Mouse (Mus musculus): Measurements from ENCODE around the gene Nvl. TPM values are rescaled to one million over a fixed set of nuclear protein-coding genes. Genes with fewer than 3 reads are reported as not detected.

Gene Nvl
- polyA plus RNA-seq (2012; rRNA removed): 68.9 and 92.0 TPM in 2 replicates

DNA sequence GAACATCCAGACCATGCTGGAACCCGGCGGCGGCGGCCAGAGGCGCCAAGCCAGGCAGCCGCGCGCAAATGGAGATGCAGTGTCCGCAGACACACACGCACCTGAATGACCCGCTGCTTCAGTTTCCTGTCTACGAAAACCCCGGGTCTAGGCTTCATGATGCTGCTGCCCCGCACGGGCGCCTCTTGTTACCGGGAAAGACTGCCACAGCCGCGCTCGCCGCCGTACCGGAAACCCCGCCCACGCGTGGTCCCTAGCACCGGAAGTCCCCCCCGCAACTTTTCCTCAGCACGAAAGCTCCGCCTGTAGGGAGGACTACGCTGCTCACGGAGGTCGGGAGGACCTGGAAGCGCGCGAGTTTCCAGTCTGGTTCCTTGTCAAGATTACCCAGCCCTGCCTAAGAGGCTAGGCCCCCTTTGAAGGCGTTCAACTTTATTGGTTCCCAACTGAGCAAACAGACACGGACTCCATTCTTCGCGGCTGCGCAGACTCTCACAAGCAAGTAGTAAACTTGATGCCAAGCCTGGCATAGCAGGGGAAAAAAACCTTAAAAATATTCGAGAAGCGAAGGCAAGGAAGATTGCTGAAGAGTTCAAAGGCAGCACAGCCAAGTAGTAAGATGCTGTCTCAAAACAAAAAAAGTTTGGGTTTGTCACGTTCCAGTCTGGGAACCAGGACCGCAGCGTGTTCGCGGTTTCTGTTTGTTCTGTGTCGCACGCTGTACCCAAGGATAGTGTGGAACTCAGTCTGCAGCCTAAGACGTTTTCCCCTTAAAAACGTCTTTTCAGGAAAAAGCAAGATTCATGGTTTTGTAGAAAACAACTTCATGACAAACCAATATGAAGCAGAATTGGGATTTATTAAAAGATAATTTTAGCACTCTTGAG, at the start of gene Nvl, which contains the start of gene Cnih4:
Gene Nvl, minus strand, starts transcription at position 255 of the 887 bp plus-strand sequence.
Gene Cnih4, plus strand, starts transcription at position 744 of the 887 bp plus-strand sequence.
- DNase-seq (ENCODE audit: low read depth): peak; percentile 100
- TF ChIP-seq POLR2A (IDR thresholded peaks at IDR 0.05; ENCODE audit: borderline replicate concordance, extremely low read depth, insufficient read depth, insufficient read length, poor library complexity, severe bottlenecking) (peak; percentile 34; the same call in 1 of the 2 replicates), CTCF (IDR thresholded peaks at IDR 0.05; ENCODE audit: borderline replicate concordance, extremely low read depth, insufficient read depth, insufficient read length) (no peak)

DNA sequence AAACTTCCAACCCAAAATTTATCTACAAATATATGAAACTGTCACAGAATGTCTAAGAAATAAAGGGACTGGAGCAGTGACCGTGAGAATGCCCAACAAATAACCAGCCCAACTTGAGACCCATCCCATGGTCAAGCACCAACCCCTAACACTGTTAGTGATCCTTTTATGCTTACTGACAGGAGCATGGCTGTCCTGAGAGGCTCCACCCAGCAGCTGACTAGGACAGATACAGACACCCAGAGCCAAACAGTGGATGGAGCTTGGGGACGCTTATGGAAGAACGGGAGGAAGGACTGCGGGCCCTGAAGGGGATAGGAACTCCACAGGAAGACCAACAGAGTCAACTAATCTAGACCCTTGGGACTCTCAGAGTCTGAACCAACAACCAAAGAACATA, 44.9 kb upstream of the Nvl start:
- TF ChIP-seq CTCF (IDR thresholded peaks at IDR 0.05; ENCODE audit: borderline replicate concordance, extremely low read depth, insufficient read depth, insufficient read length) (no peak), POLR2A (IDR thresholded peaks at IDR 0.05; ENCODE audit: borderline replicate concordance, extremely low read depth, insufficient read depth, insufficient read length, poor library complexity, severe bottlenecking) (no peak)
- no peak for DNase-seq (ENCODE audit: low read depth)

DNA sequence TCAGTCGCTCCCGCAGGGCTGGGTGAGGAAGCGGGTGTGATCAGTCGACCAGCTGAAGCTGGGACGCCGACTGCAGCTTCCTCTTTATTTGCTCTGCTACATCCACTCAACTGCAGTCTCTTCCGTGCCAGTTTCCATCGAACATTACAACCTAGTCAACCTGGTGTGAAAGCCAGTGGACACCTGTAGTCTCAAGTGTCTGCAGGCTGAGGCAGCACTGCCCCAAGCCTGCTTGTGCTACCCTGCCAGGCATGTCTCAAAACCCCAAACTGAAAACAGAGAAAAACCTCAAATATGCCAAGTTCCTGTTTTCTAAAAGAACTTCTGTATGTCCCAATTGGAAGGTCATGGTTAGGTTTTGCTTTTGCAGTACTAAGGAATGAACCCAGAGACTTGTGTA, 26.2 kb upstream of the Nvl start:
- TF ChIP-seq CTCF (IDR thresholded peaks at IDR 0.05; ENCODE audit: borderline replicate concordance, extremely low read depth, insufficient read depth, insufficient read length) (no peak), POLR2A (IDR thresholded peaks at IDR 0.05; ENCODE audit: borderline replicate concordance, extremely low read depth, insufficient read depth, insufficient read length, poor library complexity, severe bottlenecking) (no peak)
- DNase-seq (ENCODE audit: low read depth): no peak

DNA sequence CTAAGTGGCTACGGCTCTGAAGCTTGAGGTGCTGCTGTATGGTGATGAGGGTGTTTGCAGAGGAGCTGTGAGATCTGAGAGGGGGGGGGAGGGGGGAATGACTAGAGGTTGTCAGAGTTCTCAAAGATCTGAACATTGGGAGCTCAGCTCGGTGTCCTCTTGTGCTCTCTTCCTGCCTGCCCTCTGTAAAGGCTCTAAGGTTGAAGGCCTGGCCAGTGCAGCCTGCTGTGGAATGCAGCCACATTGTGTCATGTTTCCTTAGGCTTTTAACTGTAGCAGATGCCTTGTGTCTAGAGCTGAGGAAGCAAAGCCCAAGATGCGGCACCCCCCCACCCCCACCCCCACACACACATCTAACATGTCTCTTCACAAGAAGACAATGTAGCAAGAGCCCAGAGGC, 24.4 kb upstream of the Nvl start:
- no peak for TF ChIP-seq CTCF (IDR thresholded peaks at IDR 0.05; ENCODE audit: borderline replicate concordance, extremely low read depth, insufficient read depth, insufficient read length)
- no peak for TF ChIP-seq POLR2A (IDR thresholded peaks at IDR 0.05; ENCODE audit: borderline replicate concordance, extremely low read depth, insufficient read depth, insufficient read length, poor library complexity, severe bottlenecking)
- DNase-seq (ENCODE audit: low read depth): no peak

DNA sequence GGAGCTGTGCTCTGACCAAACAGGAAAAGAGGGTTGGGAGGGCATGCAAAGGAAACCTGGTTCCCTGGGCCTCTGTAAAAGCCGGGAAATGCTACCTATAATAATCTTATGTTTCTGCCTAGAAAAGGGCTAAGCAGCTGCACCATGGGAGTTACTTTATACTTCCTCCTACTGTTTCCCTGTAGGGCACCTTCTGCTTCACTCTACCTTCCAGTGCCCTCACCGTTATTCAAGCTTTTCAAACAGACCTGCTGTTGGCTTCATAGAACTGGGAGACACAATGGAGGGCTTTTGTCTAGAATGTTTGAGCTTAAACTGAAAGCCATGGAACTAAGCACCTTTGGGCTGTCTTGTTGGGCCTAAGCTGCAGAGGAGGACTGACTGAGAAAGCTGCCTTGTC, 23.8 kb upstream of the Nvl start:
- no peak for TF ChIP-seq POLR2A (IDR thresholded peaks at IDR 0.05; ENCODE audit: borderline replicate concordance, extremely low read depth, insufficient read depth, insufficient read length, poor library complexity, severe bottlenecking)
- no peak for TF ChIP-seq CTCF (IDR thresholded peaks at IDR 0.05; ENCODE audit: borderline replicate concordance, extremely low read depth, insufficient read depth, insufficient read length)
- DNase-seq (ENCODE audit: low read depth): no peak

DNA sequence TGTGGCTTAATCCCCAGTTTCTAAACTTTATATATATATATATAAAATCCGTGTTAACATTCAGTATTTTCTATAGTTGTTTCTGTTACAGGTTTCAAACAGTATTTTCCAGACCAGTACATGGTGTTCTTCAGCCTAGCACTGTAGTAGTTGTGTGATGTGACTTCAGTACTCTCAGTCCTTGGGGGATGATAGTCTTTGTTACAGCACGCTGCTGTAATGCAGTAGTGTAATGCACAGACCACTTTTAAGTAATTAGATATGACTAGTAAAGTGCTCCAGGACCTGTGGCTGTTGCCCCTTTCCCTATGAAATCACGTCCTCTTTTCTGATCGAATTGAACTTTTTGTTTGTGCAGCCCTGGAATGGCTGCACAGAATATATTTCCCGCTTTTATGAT, 7.5 kb upstream of the Nvl start:
- TF ChIP-seq POLR2A (IDR thresholded peaks at IDR 0.05; ENCODE audit: borderline replicate concordance, extremely low read depth, insufficient read depth, insufficient read length, poor library complexity, severe bottlenecking) (no peak), CTCF (IDR thresholded peaks at IDR 0.05; ENCODE audit: borderline replicate concordance, extremely low read depth, insufficient read depth, insufficient read length) (no peak)

DNA sequence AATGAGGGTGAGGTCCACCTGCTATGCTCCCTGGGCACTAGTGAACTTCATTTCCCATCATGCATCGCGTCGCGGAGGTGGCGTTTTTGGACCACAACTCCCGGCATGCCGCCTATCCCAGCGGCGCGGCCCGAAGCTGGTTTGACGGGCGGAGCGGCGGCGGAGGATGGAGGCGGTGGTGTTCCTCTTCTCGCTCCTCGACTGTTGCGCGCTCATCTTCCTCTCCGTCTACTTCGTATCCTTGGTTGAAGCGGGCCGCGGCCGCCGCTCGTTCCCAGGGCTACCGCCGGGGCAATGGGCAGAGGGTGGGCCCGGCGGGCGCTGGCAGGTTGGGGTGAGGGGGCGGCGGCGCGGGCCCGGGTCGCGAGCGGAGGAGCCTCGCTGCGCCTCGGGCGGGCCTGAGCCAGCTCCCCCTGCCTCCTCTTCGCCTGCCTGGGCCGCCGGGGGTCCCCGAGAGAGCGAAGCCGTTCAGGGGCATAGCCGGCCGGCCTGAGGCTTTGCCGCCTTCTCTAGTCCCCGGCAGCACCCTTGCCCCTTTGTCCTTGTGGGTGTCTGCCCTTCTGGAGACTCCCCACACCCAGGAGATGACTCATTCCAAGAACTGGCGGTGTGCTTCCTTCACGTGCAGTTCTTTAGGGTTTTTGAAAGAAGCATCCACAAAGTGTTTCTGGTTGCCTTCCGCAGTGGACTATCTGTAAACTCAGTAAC, 7.0 kb upstream of the Nvl start:
- TF ChIP-seq CTCF (IDR thresholded peaks at IDR 0.05; ENCODE audit: borderline replicate concordance, extremely low read depth, insufficient read depth, insufficient read length) (no peak), POLR2A (IDR thresholded peaks at IDR 0.05; ENCODE audit: borderline replicate concordance, extremely low read depth, insufficient read depth, insufficient read length, poor library complexity, severe bottlenecking) (peak; percentile 83; the same call in 1 of the 2 replicates)
- peak; percentile 96 for DNase-seq (ENCODE audit: low read depth)

More for the DNA sequence above, 7.5 kb upstream of the Nvl start:
- DNase-seq (ENCODE audit: low read depth): peak; percentile 22

DNA sequence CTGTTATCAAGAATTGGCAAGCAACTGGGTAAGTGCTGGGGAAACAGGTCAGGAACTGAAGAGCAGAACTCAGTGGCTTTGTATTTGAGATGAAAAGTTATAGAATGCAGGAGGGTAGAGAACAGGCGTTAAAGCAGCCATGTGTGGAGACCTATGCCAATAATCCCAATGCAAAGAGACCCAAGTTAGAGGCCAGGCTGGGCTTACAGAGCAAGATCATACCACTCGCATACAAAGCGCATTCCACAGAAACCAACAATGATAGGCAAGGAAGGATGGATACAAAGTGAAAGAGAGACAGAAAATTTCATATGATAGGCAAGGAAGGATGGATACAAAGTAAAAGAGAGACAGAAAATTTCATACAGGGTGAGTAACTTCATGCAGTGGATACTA, 6.4 kb upstream of the Nvl start:
- TF ChIP-seq POLR2A (IDR thresholded peaks at IDR 0.05; ENCODE audit: borderline replicate concordance, extremely low read depth, insufficient read depth, insufficient read length, poor library complexity, severe bottlenecking): no peak
- TF ChIP-seq CTCF (IDR thresholded peaks at IDR 0.05; ENCODE audit: borderline replicate concordance, extremely low read depth, insufficient read depth, insufficient read length): no peak
- no peak for DNase-seq (ENCODE audit: low read depth)

DNA sequence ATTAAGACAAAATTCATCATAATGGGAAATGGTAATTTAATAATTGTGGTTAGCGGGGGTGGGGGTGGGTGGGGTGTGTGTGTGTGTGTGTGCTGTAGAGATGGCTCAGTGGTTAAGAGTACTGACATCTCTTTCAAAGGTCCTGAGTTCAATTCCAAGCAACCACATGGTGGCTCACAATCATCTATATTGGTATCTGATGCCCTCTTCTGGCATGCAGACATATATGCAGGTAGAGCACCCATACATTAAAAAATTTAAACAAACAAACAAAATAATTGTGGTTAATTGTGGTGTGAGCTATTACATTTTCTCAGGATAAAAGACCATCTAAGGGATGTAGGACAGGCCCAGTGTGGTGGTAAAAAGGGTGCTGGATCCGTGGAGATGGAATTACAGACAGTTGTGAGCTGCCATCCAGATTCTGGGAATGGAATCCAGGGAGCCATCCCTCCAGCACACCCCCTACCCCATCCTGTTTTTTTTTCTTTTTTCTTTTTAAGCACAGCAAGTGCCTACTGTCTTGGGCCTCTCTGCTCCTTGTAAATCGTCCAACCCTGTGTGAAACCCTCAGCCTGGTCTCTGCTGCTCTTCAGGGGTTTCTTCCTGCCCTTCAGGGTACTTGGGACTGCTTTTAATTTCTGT, 5.5 kb upstream of the Nvl start:
- TF ChIP-seq POLR2A (IDR thresholded peaks at IDR 0.05; ENCODE audit: borderline replicate concordance, extremely low read depth, insufficient read depth, insufficient read length, poor library complexity, severe bottlenecking): no peak
- TF ChIP-seq CTCF (IDR thresholded peaks at IDR 0.05; ENCODE audit: borderline replicate concordance, extremely low read depth, insufficient read depth, insufficient read length): no peak
- no peak for DNase-seq (ENCODE audit: low read depth)

DNA sequence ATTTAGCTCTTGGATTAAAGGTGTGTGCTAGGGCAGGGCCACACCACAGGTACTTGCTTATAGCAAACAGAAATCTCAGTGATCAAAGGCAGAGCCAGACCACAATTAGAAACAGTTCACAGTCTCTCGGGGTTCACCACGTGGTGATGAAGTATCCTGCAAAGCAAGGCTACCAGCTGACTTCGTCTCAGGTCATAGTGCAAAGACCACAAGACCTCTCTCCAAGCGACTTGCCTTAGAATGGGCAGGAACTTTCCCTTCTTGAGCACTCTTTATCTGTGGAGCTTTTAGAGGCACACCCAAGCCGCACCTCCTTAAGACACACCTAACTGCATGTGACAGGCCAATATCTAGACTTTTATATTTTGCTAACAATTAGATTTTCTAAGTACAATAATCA, 4.5 kb upstream of the Nvl start:
- no peak for TF ChIP-seq POLR2A (IDR thresholded peaks at IDR 0.05; ENCODE audit: borderline replicate concordance, extremely low read depth, insufficient read depth, insufficient read length, poor library complexity, severe bottlenecking)
- TF ChIP-seq CTCF (IDR thresholded peaks at IDR 0.05; ENCODE audit: borderline replicate concordance, extremely low read depth, insufficient read depth, insufficient read length): no peak
- no peak for DNase-seq (ENCODE audit: low read depth)

DNA sequence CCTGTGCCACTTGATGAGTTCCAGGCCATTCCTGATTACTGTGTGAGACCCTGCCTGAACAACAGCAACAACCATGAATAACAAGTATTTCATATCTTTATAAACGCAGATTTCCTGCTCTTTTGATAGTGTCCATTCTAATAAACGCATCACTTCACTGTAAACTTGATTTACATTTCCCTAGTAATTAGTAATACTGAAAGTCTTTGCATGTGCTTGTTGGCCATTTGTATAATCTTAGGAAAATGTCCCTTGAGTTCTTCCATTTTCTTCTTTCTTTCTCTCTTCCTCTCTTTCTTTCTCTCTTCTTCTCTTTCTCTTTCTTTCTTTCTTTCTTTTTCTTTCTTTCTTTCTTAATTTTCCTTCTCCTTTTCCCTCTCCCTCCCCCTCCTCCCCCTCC, 2.2 kb upstream of the Nvl start:
- no peak for TF ChIP-seq POLR2A (IDR thresholded peaks at IDR 0.05; ENCODE audit: borderline replicate concordance, extremely low read depth, insufficient read depth, insufficient read length, poor library complexity, severe bottlenecking)
- TF ChIP-seq CTCF (IDR thresholded peaks at IDR 0.05; ENCODE audit: borderline replicate concordance, extremely low read depth, insufficient read depth, insufficient read length): no peak
- DNase-seq (ENCODE audit: low read depth): no peak
